15 mouse cellular contexts compared by ENCODE assay signal in the genomic region with DNA sequence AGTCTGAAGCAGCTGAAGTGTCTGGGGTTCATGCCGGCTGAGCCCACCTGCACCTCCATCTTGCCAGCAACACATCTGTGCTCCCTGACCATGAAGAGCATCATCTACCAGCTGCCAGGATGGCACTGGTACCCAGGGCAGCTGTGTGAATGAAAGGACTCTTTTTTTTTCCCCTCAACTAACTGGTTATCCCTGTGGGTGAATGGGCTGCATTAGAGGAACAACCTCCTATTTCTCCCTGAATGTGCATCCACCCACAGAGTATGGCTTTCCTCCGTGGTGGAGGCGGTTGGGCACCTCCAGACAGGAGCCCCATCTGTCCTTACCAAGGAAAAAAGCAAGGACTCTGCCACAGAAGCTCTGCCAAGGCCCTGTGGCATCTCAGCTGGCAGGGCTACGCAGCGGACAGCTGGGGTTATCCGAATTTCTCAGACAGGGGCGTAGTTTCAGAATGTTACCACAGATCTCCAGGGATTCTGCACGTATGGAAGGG.
A peak's percentile ranks its signal among the peaks of the same experiment; 100 is the strongest.
DNase-seq lines count a peak whose midpoint lies in the region; ATAC-seq lines count a peak whose summit lies in the region.
"Had no signal": no experiment of that assay in that cellular context is flagged by ENCODE, and none has a peak within 500 bp of the region (broad histone marks: within the 10 kb centered on the region; RNA-seq: fewer than 3 reads in every experiment).

No protein-coding gene starts in this region.

- H3K27me3 ChIP-seq in heart, embryonic 11.5 days (ENCODE audit: control insufficient read depth, insufficient read depth, low read length): no peaks in the 10 kb centered on the region
- no peaks in the 10 kb centered on the region for H3K27me3 ChIP-seq in liver, embryonic 12.5 days (replicated peaks)
- H3K27me3 ChIP-seq: liver, embryonic 15.5 days had no signal

- DNase-seq in heart, adult 11 months: peak; percentile 62
- DNase-seq in brain, adult 2 months (ENCODE audit: low read depth, low spot score): peak; percentile 68
- peak; percentile 16 to 52 for DNase-seq in frontal cortex, adult 2 months (ENCODE audit: extremely low spot score in 1 of 2, low spot score in 1 of 2)
- DNase-seq in layer of hippocampus, postnatal 36 days: peak; percentile 41 to 53
- DNase-seq: adrenal gland, postnatal 14 days; kidney, postnatal 14 days; retina, postnatal 1 day; thymus, adult 18-20 months had no signal

- no peaks in the 10 kb centered on the region for H3K9me3 ChIP-seq in heart, embryonic 11.5 days (replicated peaks; ENCODE audit: control insufficient read depth, low read length)
- no peaks in the 10 kb centered on the region for H3K9me3 ChIP-seq in liver, embryonic 12.5 days (replicated peaks)
- H3K9me3 ChIP-seq: liver, embryonic 15.5 days; midbrain, embryonic 10.5 days had no signal

- H3K9ac ChIP-seq in heart, embryonic 11.5 days (ENCODE audit: low read depth, low read length): no peak overlapping the region
- no peak overlapping the region for H3K9ac ChIP-seq in liver, embryonic 12.5 days
- H3K9ac ChIP-seq: liver, embryonic 15.5 days had no signal

- H3K4me3 ChIP-seq in heart, embryonic 11.5 days (ENCODE audit: low read depth, low read length): no peak overlapping the region
- H3K4me3 ChIP-seq in liver, embryonic 12.5 days: no peak overlapping the region
- H3K4me3 ChIP-seq: liver, embryonic 15.5 days; midbrain, embryonic 10.5 days had no signal

- WGBS in heart, embryonic 11.5 days (ENCODE audit: insufficient replicate concordance): 85% methylated on average over 8 of the region's 8 CpGs
- WGBS in liver, embryonic 12.5 days (ENCODE audit: insufficient replicate concordance): 65% methylated on average over 8 of the region's 8 CpGs

- H3K4me2 ChIP-seq in heart, embryonic 11.5 days: no peak overlapping the region
- H3K4me2 ChIP-seq in liver, embryonic 12.5 days: no peak overlapping the region
- H3K4me2 ChIP-seq: liver, embryonic 15.5 days had no signal

- no peak for ATAC-seq in heart, embryonic 11.5 days (replicated peaks; ENCODE audit: insufficient number of reproducible peaks, low FRiP score, low TSS enrichment)
- ATAC-seq in monocyte, adult 5-6 weeks (replicated peaks; ENCODE audit: insufficient number of reproducible peaks, low FRiP score, low TSS enrichment, poor library complexity, severe bottlenecking): no peak
- no peak for ATAC-seq in liver, embryonic 12.5 days
- ATAC-seq: intestine, postnatal 0 days had no signal

- no peaks in the 10 kb centered on the region for H3K36me3 ChIP-seq in heart, embryonic 11.5 days (ENCODE audit: control insufficient read depth, insufficient read depth, low read length)
- no peaks in the 10 kb centered on the region for H3K36me3 ChIP-seq in liver, embryonic 12.5 days
- H3K36me3 ChIP-seq: G1E; liver, embryonic 15.5 days; midbrain, embryonic 10.5 days had no signal

- H3K4me1 ChIP-seq in heart, embryonic 11.5 days (ENCODE audit: control insufficient read depth, insufficient read depth, low read length): peaks cover 14% of the 10 kb centered on the region; the same call in 1 of the 2 replicates
- no peaks in the 10 kb centered on the region for H3K4me1 ChIP-seq in liver, embryonic 12.5 days
- H3K4me1 ChIP-seq: liver, embryonic 15.5 days had no signal

- no peak overlapping the region for H3K27ac ChIP-seq in heart, embryonic 11.5 days (ENCODE audit: low read depth, low read length)
- no peak overlapping the region for H3K27ac ChIP-seq in liver, embryonic 12.5 days
- H3K27ac ChIP-seq: liver, embryonic 15.5 days; midbrain, embryonic 10.5 days had no signal
